Mouse (Mus musculus) left cerebral cortex, postnatal 14 days (tissue): ENCODE measurements at regions not wholly inside any gene's neighbourhood (a gene's known extent, or its start where the extent isn't known, plus 50 kb on each side); places are given as distances from the start of the nearest gene placed in this dataset.

ENCODE experiments used
- DNase-seq, 2 experiments: peaks; one replicate each; pipeline ENCODE4 v3.0.0; 2021 to 2022; ENCODE audit warnings: low spot score in 2 of 2, mixed read lengths in 1 of 2
- intact Hi-C: fragments of 180-260 bp; cut with DNase I; formaldehyde crosslinking; loops from one replicate; pipeline ENCODE4 v1.15.1; 2025

DNA sequence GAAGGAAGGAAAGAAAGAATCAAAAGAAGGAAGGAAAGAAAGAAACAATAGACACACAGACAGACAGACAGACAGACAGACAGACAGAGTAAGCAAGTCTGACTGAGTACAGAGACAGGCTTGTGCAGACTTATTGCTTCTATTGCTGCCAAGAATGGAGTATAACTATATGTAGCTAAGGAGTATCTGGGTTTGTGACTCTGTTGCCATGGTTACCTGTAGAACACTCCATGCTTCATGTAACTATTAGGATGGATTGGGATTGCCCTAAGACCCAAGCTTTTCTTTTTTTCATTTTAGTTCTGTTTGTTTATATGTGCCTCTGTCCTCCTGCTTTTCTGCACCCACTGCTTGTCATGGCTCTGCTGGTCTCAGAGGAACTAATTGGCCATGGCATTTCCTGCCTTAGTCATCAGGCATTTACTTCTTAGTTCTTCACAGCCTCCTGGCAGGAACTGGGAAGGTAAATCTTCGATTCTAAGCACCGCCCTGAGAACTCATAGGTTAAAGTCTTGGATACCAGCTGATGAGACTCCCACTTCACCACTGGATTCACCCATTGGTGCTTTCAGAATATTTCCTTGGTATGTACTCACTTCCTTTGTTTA, 1035.9 kb upstream of the Adgrl4 start:
- peak; percentile 6 to 18 for DNase-seq
- intact Hi-C loops: no loop called here

DNA sequence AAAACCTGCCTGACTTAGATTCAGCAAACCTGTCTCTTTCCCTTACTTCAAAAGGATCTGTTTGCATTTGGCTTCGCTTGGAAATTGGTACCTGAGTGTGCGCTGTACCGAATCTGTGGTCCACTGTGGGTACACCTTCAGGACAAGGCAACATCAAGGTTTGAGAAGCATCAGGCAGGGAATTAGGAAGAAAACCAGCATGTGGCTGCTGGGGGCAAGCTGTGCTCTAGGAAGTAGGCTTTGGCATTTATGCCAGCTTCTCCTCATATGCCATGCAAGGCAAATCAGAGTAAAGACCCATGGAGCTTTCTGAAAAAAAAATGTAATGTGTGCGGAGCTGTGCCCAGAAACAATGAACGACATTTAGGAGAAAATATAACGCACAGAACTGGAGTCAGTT, 1031.6 kb upstream of the Adgrl4 start:
- no peak for DNase-seq
- intact Hi-C loops: no loop called here

DNA sequence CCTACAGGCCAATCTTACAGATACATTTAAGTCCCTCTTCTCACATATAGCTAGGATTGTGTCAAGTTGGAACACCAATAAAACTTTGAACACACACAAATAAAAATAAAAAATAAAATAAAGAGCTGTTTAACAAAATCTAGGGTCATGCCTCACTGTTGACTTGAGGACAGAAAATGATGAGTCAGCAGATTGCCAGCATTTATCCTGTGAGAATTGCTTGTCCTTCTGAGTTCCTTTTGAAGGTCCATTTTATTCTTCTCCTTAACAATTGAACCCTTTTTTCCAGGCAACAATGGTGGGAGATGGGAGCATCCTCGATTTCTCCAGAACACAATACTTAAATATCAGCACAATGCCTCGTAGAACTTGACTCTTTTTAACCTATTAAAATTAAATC, 1022.4 kb upstream of the Adgrl4 start:
- no peak for DNase-seq
- intact Hi-C loops: no loop called here

GRCm38 (mm10) chr3:150416447-150416846, 1021.2 kb upstream of the Adgrl4 start:
- no peak for DNase-seq

GRCm38 (mm10) chr3:150427965-150428364, 1009.7 kb upstream of the Adgrl4 start:
- intact Hi-C loops: no loop called here
- no peak for DNase-seq

More at GRCm38 (mm10) chr3:150416447-150416846, 1021.2 kb upstream of the Adgrl4 start:
- intact Hi-C loops: no loop called here

DNA sequence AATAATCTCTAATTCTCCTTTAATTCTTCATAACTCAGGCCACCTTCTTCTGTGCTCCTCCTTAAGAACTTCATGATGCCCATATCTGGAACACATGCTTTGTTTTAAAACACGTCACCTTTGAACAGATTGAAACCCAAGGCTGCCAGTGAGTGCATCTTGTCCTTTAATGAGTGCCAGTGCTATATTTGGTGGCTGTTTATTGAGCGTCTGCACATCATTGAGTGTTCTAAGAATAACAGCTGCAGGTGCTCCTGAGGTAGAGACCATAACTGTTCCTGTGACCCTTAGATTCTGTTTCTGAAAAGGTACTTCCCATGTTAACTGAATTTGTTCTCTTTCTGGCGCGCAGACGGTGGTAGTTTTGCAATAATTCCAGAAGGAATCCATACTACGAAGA, 1006.4 kb upstream of the Adgrl4 start:
- no peak for DNase-seq
- intact Hi-C loops: no loop called here

DNA sequence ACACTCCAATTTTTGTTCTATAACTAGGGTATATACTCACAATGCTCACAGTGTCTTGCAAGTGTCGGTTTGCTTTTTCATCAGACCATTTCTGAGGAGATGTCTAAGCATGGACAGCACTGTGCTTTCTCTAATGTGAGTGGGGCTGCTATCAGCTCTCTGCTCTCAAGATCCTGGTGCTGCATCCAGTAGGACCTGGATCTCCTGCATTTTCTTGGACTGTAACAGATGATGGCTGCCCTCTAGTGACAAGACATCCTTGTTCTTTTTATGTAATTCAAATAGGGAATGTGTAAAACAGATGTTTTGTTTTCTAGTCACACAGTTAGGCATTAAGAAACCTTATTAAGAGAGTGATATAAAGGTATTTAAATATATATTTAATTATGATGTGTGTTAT, 1002.5 kb upstream of the Adgrl4 start:
- peak; percentile 30 to 45 for DNase-seq
- intact Hi-C loops: no loop called here

GRCm38 (mm10) chr3:150435818-150436607, 1001.7 kb upstream of the Adgrl4 start:
- DNase-seq: no peak
- intact Hi-C loops: no loop called here
